Mouse (Mus musculus) layer of hippocampus, adult 8-10 months (tissue): Measurements from ENCODE around the gene Wnt5b. TPM values are rescaled to one million over a fixed set of nuclear protein-coding genes. Genes with fewer than 3 reads are reported as not detected.
A peak's percentile ranks its signal among the peaks of the same experiment; 100 is the strongest.

ENCODE experiments used
- DNase-seq, 2 experiments: peaks; one replicate each; pipeline ENCODE4 v3.0.0; 2022; ENCODE audit warnings: low spot score in 2 of 2
- total RNA-seq, 4 experiments: library from RNA; stranded (reverse); gene quantifications; 2 replicates each; pipeline ENCODE4 v1.2.4; 2022

The Wnt5b gene
- total RNA-seq, 4 experiments from 2014 or later, result 1.6 to 3.1 (median 2.5) TPM

DNA sequence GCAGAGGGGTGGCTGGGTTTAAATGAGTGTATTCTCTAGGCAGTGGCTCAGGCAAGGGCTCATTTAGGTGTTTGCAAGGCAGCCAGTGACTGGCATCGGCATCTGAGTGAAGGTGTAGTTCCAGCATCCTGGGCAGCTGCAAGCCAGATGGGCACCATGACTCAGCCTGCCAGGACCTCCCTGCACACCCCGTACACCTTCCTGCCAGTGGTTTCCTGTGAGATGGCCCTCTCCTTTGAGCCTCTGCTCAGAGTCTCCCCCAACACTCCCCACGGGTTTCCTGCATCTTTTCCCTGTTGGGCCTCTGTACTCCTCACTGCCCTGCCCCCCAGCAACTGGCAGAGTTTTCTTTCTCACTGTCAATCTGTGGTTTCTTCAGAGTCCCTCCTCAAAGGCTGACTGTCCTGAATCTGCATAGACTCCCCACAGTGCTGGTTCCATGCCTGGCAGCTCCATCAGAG is 22.2 kb downstream of the Wnt5b start:
- no peak for DNase-seq

DNA sequence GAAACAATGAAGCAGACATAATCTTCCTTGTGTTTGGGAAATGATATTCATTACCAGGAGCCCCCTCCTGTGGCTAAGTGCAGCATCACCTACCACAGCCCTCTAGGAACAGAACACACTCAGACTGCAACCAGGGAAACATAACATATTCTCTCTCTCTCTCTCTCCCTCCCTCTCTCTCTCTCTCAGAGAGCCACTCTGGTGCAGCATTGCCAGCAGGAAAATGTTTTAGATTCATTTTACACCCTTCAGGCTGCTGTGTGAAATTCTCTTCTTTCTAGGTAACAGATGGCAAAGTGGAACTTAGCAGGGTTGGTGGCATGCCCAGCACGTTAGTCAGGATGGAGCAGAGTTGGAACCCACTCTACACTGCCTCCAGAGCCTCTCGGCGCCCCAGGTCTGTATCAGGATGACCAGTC is 22.7 kb downstream of the Wnt5b start:
- DNase-seq, result peak; percentile 53 to 56

- DNase-seq, result no peak
These were observed 23.4 kb downstream of the Wnt5b start for GRCm38 (mm10) chr6:119520731-119521130.

GRCm38 (mm10) chr6:119514085-119514484 is 30.1 kb downstream of the Wnt5b start:
- DNase-seq, result no peak

DNA sequence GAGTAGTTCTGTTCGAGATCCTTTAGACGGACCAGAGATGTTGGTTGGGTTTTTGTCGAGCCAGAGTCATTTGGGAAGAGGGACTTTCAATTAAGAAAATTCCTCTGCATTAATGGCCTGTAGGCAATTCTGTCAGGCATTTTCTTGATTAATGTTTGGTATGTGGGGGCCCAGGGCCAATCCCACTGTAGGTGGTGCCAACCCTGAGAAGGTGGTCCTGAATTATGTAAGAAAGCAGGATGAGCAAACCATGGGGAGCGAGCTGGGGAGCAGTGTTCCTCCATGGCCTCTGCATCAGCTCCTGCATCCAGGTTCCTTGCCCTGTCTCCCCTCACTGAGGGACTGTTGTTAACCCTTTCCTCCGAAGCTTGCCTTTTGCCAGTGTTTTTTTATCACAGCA is 30.7 kb downstream of the Wnt5b start:
- DNase-seq, result no peak

GRCm38 (mm10) chr6:119512701-119513100 is 31.4 kb downstream of the Wnt5b start:
- DNase-seq, result no peak

DNA sequence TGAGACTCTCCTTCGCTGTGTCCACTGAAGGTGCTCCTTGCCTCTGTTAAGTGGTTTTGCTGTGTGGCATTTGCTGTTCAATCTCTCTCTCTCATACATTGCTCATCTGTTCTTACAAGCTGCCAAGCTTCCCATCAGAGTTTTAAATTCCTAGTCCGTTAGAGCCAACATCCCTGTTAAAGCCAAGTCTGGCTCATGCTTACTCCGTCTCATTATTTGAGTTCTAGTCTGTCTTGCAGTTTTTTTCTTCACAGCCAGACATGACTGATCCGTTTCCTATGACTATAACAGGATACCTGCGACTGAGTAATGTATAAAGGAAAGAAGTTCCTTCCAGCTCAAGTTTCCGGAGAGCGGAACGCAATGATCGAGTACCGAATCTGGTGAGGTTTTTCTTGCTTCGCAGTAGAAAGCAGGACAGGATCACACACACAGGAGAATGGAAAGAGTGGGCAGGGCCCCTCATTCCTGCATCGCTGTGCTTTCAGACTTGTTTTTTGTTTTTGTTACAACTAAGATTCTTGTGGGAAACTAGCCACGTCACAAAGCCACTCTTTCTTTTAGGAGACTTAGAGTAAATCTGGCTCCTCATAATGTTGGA is 34.6 kb downstream of the Wnt5b start:
- DNase-seq, result peak in 1 of 2 experiments; percentile 23

DNA sequence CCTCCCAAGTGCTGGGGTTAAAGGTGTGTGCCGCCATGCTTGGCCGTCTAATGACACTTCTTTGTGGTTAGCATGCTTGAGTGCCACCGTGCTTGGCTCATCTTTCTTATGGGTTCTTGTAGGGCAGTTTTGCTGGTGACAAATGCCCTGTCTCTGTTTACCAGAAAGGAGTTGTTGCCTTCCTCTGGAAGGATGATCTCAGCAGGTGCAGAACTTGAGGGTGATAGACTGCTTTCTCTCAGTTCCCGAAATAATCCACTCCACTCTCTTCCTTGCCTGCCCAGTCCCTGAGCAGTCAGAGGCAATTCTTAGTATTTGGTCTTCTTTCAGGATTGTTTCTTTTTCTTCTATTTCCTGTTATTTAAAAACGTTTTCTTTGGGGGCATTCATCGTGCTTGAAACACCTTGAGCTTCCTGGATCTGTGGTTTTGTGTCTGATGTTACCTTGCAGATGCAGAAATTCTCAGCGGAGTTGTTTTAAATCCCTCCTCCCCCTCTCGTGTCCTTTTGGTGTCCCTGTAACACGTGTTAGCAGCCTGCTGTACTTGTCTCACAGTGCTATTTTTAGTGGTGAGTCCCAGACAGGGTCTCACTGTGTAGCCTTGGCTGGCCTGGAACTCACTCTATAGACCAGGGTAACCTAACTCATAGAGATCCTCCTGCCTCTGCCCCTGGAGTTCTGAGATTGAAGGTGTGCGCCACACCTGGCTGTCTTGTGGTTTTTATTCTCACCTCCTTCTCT is 35.3 kb downstream of the Wnt5b start:
- DNase-seq, result no peak

DNA sequence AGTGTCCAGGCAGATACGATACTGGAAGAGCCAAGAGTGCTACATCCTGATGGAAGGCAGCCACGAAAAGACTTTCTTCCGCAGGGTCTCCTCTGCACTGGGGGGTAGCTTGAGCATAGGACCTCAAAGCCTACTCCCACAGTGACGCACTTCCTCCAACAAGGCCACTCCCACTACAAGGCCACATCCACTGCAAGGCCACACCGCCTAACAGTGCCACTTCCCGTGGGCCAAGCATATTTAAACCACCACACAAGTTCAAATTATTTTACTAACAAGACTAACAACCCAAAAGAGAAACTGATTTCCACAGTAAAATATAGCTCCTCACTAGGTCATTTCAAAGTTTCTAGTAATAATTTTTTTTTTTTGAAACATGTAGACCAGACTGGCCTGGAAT is 35.9 kb downstream of the Wnt5b start:
- DNase-seq, result no peak

- no peak for DNase-seq
These were observed 38.5 kb downstream of the Wnt5b start for GRCm38 (mm10) chr6:119505525-119506225.

GRCm38 (mm10) chr6:119504756-119505155 is 39.4 kb downstream of the Wnt5b start:
- DNase-seq, result no peak

- no peak for DNase-seq
These were observed 42.1 kb downstream of the Wnt5b start for GRCm38 (mm10) chr6:119502031-119502430.

DNA sequence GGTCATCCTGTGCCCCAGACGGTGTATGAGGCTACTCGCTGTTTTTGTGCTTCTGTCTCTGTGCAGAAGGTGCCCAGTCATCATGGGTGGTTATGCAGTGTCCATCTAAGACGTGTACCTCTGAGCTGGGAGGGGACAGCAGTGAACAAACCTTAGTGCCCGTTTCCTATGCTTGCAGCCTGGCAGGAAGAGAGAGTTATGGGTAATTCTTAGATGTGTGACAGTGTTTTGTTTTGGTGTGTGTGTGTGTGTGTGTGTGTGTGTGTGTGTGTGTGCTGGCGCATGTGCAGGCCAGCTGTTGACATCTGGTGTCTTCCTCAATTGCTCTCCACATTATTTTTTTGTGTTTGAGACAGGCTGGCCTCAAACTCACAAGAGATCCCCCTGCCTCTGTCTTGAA is 44.1 kb downstream of the Wnt5b start:
- no peak for DNase-seq

DNA sequence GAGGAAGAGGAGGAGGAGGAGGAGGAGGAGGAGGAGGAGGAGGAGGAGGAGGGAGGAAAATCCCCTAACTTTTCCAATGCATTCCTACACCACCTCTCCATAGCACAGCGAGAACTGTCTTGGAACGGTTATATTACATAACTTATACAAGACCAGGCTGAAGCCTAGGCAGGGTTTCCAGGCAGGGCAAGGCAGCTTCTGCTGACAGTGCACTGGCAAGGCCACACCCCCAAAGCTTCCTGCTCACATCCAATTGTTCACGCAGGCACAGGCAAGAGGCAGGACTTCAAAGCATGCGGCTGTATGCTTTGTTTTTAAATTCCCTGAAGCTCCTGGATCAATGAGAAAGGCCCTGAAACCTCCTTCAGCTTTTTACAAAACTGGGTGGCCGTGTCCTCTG is 44.9 kb downstream of the Wnt5b start:
- DNase-seq, result no peak

- DNase-seq, result no peak
These were observed 51.5 kb downstream of the Wnt5b start for GRCm38 (mm10) chr6:119492630-119493014.

GRCm38 (mm10) chr6:119491997-119492629 is 52.0 kb downstream of the Wnt5b start:
- no peak for DNase-seq

GRCm38 (mm10) chr6:119491006-119491405 is 53.1 kb downstream of the Wnt5b start:
- DNase-seq, result no peak

- DNase-seq, result no peak
These were observed 53.6 kb downstream of the Wnt5b start for GRCm38 (mm10) chr6:119490549-119490948.

- peak in 1 of 2 experiments; percentile 29 for DNase-seq
These were observed 54.4 kb downstream of the Wnt5b start for GRCm38 (mm10) chr6:119489765-119490164.

GRCm38 (mm10) chr6:119487619-119488018 is 56.5 kb downstream of the Wnt5b start:
- no peak for DNase-seq

DNA sequence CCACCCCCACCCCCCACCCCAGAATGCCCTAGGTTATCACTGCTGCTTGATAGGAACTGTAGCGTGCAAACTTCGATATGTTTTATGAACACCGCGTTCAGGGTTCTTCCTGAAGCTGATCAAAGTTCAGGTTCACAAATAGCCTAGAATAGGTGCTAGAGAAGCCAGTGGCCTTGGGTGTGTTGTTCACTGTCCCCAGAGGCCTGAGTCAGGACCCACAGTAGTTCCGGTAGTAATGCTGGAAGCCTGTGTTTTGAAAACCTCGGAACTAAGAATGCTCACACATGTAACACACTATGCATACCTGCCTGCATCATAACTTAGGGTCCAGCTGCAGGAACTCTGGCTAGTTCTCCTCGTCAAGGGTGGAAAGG is 57.1 kb downstream of the Wnt5b start:
- no peak for DNase-seq
